Mouse (Mus musculus) CD4-positive, CD25-positive, alpha-beta regulatory T cell, adult 4 months (primary cell): Measurements from ENCODE around the gene Olfr575. TPM values are rescaled to one million over a fixed set of nuclear protein-coding genes. Genes with fewer than 3 reads are reported as not detected.

ENCODE experiments used
- ATAC-seq: one replicate; pipeline ENCODE4 v1.8.0; 2017
- polyA plus RNA-seq, 2 experiments: library from polyadenylated mRNA; unstranded; fragments of 100-300 nt; shearing (Covaris generic); gene quantifications; one replicate each; pipeline ENCODE4 v1.2.1; 2017

Gene Olfr575
- polyA plus RNA-seq, result not detected

GRCm38 (mm10) chr7:102958593-102958992, at the start of gene Olfr575:
Olfr575 (minus strand) TSS chr7:102958775.
- no peak for ATAC-seq

GRCm38 (mm10) chr7:102989224-102989623, 30.6 kb upstream of the Olfr575 start, which contains the start of gene Olfr578:
Olfr578 (minus strand) TSS chr7:102989324.
- no peak for ATAC-seq

GRCm38 (mm10) chr7:102975843-102976242, 17.3 kb upstream of the Olfr575 start, which contains the start of gene Olfr577:
Olfr577 (minus strand) TSS chr7:102975943.
- no peak for ATAC-seq

- no peak for ATAC-seq
Observed at GRCm38 (mm10) chr7:102974399-102974798, 15.8 kb upstream of the Olfr575 start.

- ATAC-seq, result no peak
Observed at GRCm38 (mm10) chr7:102962360-102962759, 3.8 kb upstream of the Olfr575 start, which contains the start of gene Olfr576. Olfr576 (plus strand) TSS chr7:102962660.

- ATAC-seq, result no peak
Observed at GRCm38 (mm10) chr7:102958137-102958536, 438 bp downstream of the Olfr575 start.

- ATAC-seq, result no peak
Observed at GRCm38 (mm10) chr7:102950732-102951131, 7.8 kb downstream of the Olfr575 start.

GRCm38 (mm10) chr7:102948167-102948566, 10.4 kb downstream of the Olfr575 start, which contains the start of gene Olfr574:
Olfr574 (plus strand) TSS chr7:102948467.
- no peak for ATAC-seq

GRCm38 (mm10) chr7:102943417-102943816, 15.2 kb downstream of the Olfr575 start:
- no peak for ATAC-seq

GRCm38 (mm10) chr7:102942475-102942874, 16.1 kb downstream of the Olfr575 start, which contains the start of gene Olfr573-ps1:
Olfr573-ps1 (minus strand) TSS chr7:102942575.
- ATAC-seq, result no peak

- ATAC-seq, result no peak
Observed at GRCm38 (mm10) chr7:102927105-102927504, 31.5 kb downstream of the Olfr575 start.

- no peak for ATAC-seq
Observed at GRCm38 (mm10) chr7:102924109-102924508, 34.5 kb downstream of the Olfr575 start, which contains the start of gene Olfr572. Olfr572 (plus strand) TSS chr7:102924409.

- no peak for ATAC-seq
Observed at GRCm38 (mm10) chr7:102919632-102920031, 38.9 kb downstream of the Olfr575 start.

GRCm38 (mm10) chr7:102917032-102917875, 41.3 kb downstream of the Olfr575 start, which contains the start of gene Olfr571:
Olfr571 (minus strand) TSS chr7:102917536.
- no peak for ATAC-seq

GRCm38 (mm10) chr7:102916405-102916804, 42.2 kb downstream of the Olfr575 start:
- ATAC-seq, result no peak

GRCm38 (mm10) chr7:102915261-102915660, 43.3 kb downstream of the Olfr575 start:
- ATAC-seq, result no peak

Other genes with a start within 250 kb of the Olfr575 start
- gene Olfr33, start 239.7 kb downstream of the Olfr575 start, polyA plus RNA-seq, result not detected
- not detected for gene Olfr559, start 231.3 kb downstream of the Olfr575 start, polyA plus RNA-seq
- not detected for gene Olfr560, start 199.4 kb downstream of the Olfr575 start, polyA plus RNA-seq
- not detected for gene Olfr78, start 199.3 kb downstream of the Olfr575 start, polyA plus RNA-seq
- gene Olfr561, start 187.6 kb downstream of the Olfr575 start, polyA plus RNA-seq, result not detected
- not detected for gene Olfr564, start 155.3 kb downstream of the Olfr575 start, polyA plus RNA-seq
- gene Olfr566, start 100.0 kb downstream of the Olfr575 start, polyA plus RNA-seq, result not detected
- not detected for gene Olfr568, start 81.7 kb downstream of the Olfr575 start, polyA plus RNA-seq
- gene Olfr569, start 67.9 kb downstream of the Olfr575 start, polyA plus RNA-seq, result not detected
- gene Olfr570, start 64.2 kb downstream of the Olfr575 start, polyA plus RNA-seq, result not detected
- under 1 TPM in 1 of 2 experiments, not detected in 1; 0.07 TPM for gene Olfr571, start 41.2 kb downstream of the Olfr575 start, polyA plus RNA-seq
- gene Olfr572, start 34.4 kb downstream of the Olfr575 start, polyA plus RNA-seq, result not detected
- gene Olfr573-ps1, start 16.2 kb downstream of the Olfr575 start, polyA plus RNA-seq, result not detected
- gene Olfr574, start 10.3 kb downstream of the Olfr575 start, polyA plus RNA-seq, result not detected
- gene Olfr576, start 3.9 kb upstream of the Olfr575 start, polyA plus RNA-seq, result not detected
- gene Olfr577, start 17.2 kb upstream of the Olfr575 start, polyA plus RNA-seq, result not detected
- not detected for gene Olfr578, start 30.5 kb upstream of the Olfr575 start, polyA plus RNA-seq
- not detected for gene Olfr582, start 79.2 kb upstream of the Olfr575 start, polyA plus RNA-seq
- gene Olfr583, start 92.5 kb upstream of the Olfr575 start, polyA plus RNA-seq, result not detected
- gene Olfr584, start 123.1 kb upstream of the Olfr575 start, polyA plus RNA-seq, result not detected
- gene Olfr585, start 138.9 kb upstream of the Olfr575 start, polyA plus RNA-seq, result not detected
- gene Olfr586, start 166.9 kb upstream of the Olfr575 start, polyA plus RNA-seq, result not detected
- gene Olfr588-ps1, start 182.1 kb upstream of the Olfr575 start, polyA plus RNA-seq, result not detected
- not detected for gene Olfr589, start 197.6 kb upstream of the Olfr575 start, polyA plus RNA-seq
- not detected for gene Olfr591, start 219.6 kb upstream of the Olfr575 start, polyA plus RNA-seq
- gene Olfr592, start 226.0 kb upstream of the Olfr575 start, polyA plus RNA-seq, result not detected